Mouse (Mus musculus): ENCODE measurements around the gene Apoh. TPM values are rescaled to one million over a fixed set of nuclear protein-coding genes. Genes with fewer than 3 reads are reported as not detected.
A peak's percentile ranks its signal among the peaks of the same experiment; 100 is the strongest.

Gene Apoh
- total RNA-seq, 2 experiments from 2014 or later = 0.79 to 0.89 TPM

- no peak for DNase-seq (ENCODE audit: low spot score in 2 of 2)
- intact Hi-C loops (cut with DNase I) = no loop called here
These were observed 22.4 kb downstream of the Apoh start for GRCm38 (mm10) chr11:108365600-108365999.

- no peak for DNase-seq (ENCODE audit: low spot score in 2 of 2)
- intact Hi-C loops (cut with DNase I) = no loop called here
These were observed 23.9 kb downstream of the Apoh start for GRCm38 (mm10) chr11:108367046-108367445.

- no peak for DNase-seq (ENCODE audit: low spot score in 2 of 2)
- intact Hi-C loops (cut with DNase I) = loop anchor here (2.0 to 5.0 kb wide), 3 partner anchors 346 to 515 kb away; no protein-coding TSS in a partner anchor
These were observed 33.7 kb downstream of the Apoh start for GRCm38 (mm10) chr11:108376815-108377214.

GRCm38 (mm10) chr11:108377680-108378362, 34.7 kb downstream of the Apoh start:
- intact Hi-C loops (cut with DNase I) = loop anchor here (2.0 to 5.0 kb wide), 4 partner anchors 249 to 516 kb away; no protein-coding TSS in a partner anchor
- DNase-seq (ENCODE audit: low spot score in 2 of 2) = peak; percentile 77 to 79

GRCm38 (mm10) chr11:108378363-108378751, 35.2 kb downstream of the Apoh start:
- intact Hi-C loops (cut with DNase I) = loop anchor here (2.0 to 5.0 kb wide), 3 partner anchors 250 to 516 kb away; no protein-coding TSS in a partner anchor
- DNase-seq (ENCODE audit: low spot score in 2 of 2) = no peak

- intact Hi-C loops (cut with DNase I) = no loop called here
- DNase-seq (ENCODE audit: low spot score in 2 of 2) = no peak
These were observed 39.5 kb downstream of the Apoh start for GRCm38 (mm10) chr11:108382664-108383063.

GRCm38 (mm10) chr11:108384920-108385665, 41.9 kb downstream of the Apoh start:
- intact Hi-C loops (cut with DNase I) = no loop called here
- DNase-seq (ENCODE audit: low spot score in 2 of 2) = no peak

GRCm38 (mm10) chr11:108385666-108386024, 42.5 kb downstream of the Apoh start:
- intact Hi-C loops (cut with DNase I) = no loop called here
- no peak for DNase-seq (ENCODE audit: low spot score in 2 of 2)

- intact Hi-C loops (cut with DNase I) = no loop called here
These were observed 51.9 kb downstream of the Apoh start for GRCm38 (mm10) chr11:108395061-108395460.

GRCm38 (mm10) chr11:108396076-108396829, 53.1 kb downstream of the Apoh start:
- intact Hi-C loops (cut with DNase I) = no loop called here
- no peak for DNase-seq (ENCODE audit: low spot score in 2 of 2)

More at GRCm38 (mm10) chr11:108395061-108395460, 51.9 kb downstream of the Apoh start:
- DNase-seq (ENCODE audit: low spot score in 2 of 2) = no peak

GRCm38 (mm10) chr11:108409876-108410644, 66.9 kb downstream of the Apoh start:
- intact Hi-C loops (cut with DNase I) = no loop called here
- DNase-seq (ENCODE audit: low spot score in 2 of 2) = peak in 1 of 2 experiments; percentile 46

GRCm38 (mm10) chr11:108416360-108416759, 73.2 kb downstream of the Apoh start:
- DNase-seq (ENCODE audit: low spot score in 2 of 2) = no peak
- intact Hi-C loops (cut with DNase I) = loop anchor here (5.0 kb wide), 2 partner anchors 384 to 554 kb away; no protein-coding TSS in a partner anchor

GRCm38 (mm10) chr11:108418540-108418939, 75.4 kb downstream of the Apoh start:
- DNase-seq (ENCODE audit: low spot score in 2 of 2) = no peak

GRCm38 (mm10) chr11:108419242-108419641, 76.1 kb downstream of the Apoh start:
- DNase-seq (ENCODE audit: low spot score in 2 of 2) = no peak
- intact Hi-C loops (cut with DNase I) = loop anchor here (5.0 kb wide), 2 partner anchors 387 to 557 kb away; no protein-coding TSS in a partner anchor

More at GRCm38 (mm10) chr11:108418540-108418939, 75.4 kb downstream of the Apoh start:
- intact Hi-C loops (cut with DNase I) = loop anchor here (5.0 kb wide), 2 partner anchors 386 to 556 kb away; no protein-coding TSS in a partner anchor

GRCm38 (mm10) chr11:108420751-108421150, 77.6 kb downstream of the Apoh start:
- intact Hi-C loops (cut with DNase I) = no loop called here
- no peak for DNase-seq (ENCODE audit: low spot score in 2 of 2)

- intact Hi-C loops (cut with DNase I) = no loop called here
- no peak for DNase-seq (ENCODE audit: low spot score in 2 of 2)
These were observed 80.1 kb downstream of the Apoh start for GRCm38 (mm10) chr11:108423221-108423620.

GRCm38 (mm10) chr11:108424111-108424510, 81.0 kb downstream of the Apoh start:
- intact Hi-C loops (cut with DNase I) = no loop called here
- no peak for DNase-seq (ENCODE audit: low spot score in 2 of 2)

GRCm38 (mm10) chr11:108424889-108425591, 81.9 kb downstream of the Apoh start, which contains the start of gene Cep112:
Cep112 (plus strand) TSS chr11:108425192.
- peak; percentile 93 to 94 for DNase-seq (ENCODE audit: low spot score in 2 of 2)
- intact Hi-C loops (cut with DNase I) = no loop called here

- intact Hi-C loops (cut with DNase I) = no loop called here
- DNase-seq (ENCODE audit: low spot score in 2 of 2) = peak in 1 of 2 experiments; percentile 9
These were observed 82.4 kb downstream of the Apoh start for GRCm38 (mm10) chr11:108425592-108425921.
